Mouse (Mus musculus): ENCODE data around the gene Tnnt2.

The Tnnt2 gene

GRCm38 (mm10) chr1:135899991-135900515 is 63.9 kb downstream of the Tnnt2 start:
- DNase-seq (ENCODE audit: low spot score in 2 of 2): no peak
